Mouse (Mus musculus): Measurements from ENCODE around the gene Foxk1. TPM values are rescaled to one million over a fixed set of nuclear protein-coding genes. Genes with fewer than 3 reads are reported as not detected.

Gene Foxk1
- total RNA-seq, 2 experiments from 2014 or later: 8.5 to 18.1 TPM

Other genes with a start within 250 kb of the Foxk1 start
- gene Ap5z1, start 62.4 kb downstream of the Foxk1 start, total RNA-seq (2015): 5.6 and 6.8 TPM in 2 replicates
- gene Ap5z1, start 62.4 kb downstream of the Foxk1 start, total RNA-seq (2017): 4.7 and 8.0 TPM in 2 replicates
- gene Papolb, start 128.6 kb downstream of the Foxk1 start, total RNA-seq (2015): not detected in 2 replicates
- not detected in 2 replicates for gene Papolb, start 128.6 kb downstream of the Foxk1 start, total RNA-seq (2017)
- gene Radil, start 149.6 kb downstream of the Foxk1 start, total RNA-seq (2015): not detected in 2 replicates
- not detected in 2 replicates for gene Radil, start 149.6 kb downstream of the Foxk1 start, total RNA-seq (2017)
- gene Mmd2, start 207.3 kb downstream of the Foxk1 start, total RNA-seq (2015): not detected in 2 replicates
- gene Mmd2, start 207.3 kb downstream of the Foxk1 start, total RNA-seq (2017): not detected in 2 replicates
- gene Wipi2, start 226.2 kb downstream of the Foxk1 start, total RNA-seq (2015): 17.6 and 18.0 TPM in 2 replicates
- gene Wipi2, start 226.2 kb downstream of the Foxk1 start, total RNA-seq (2017): 29.3 and 35.3 TPM in 2 replicates

Measured in megakaryocyte progenitor cell, adult 5-6 weeks (primary cell).